Mouse (Mus musculus) liver, embryonic 16.5 days (tissue): ENCODE measurements at regions not wholly inside any gene's neighbourhood (a gene's known extent, or its start where the extent isn't known, plus 50 kb on each side); places are given as distances from the start of the nearest gene placed in this dataset.

ENCODE experiments used
- ATAC-seq: fragments of 200-750 bp; cut with Nextera tagmentation; 2 replicates; pipeline ENCODE4 v1.8.0; 2017; ENCODE audit warnings: low read depth, mild to moderate bottlenecking, moderate number of reproducible peaks, moderate library complexity
- H3K27ac ChIP-seq: fragments of 300-500 bp; sonication (generic); 2 replicates; pipeline ENCODE4 v1.5.1; 2014; ENCODE audit warnings: mild to moderate bottlenecking, low read length
- H3K27me3 ChIP-seq: fragments of 300-500 bp; sonication (generic); 2 replicates; pipeline ENCODE4 v1.6.1; 2014; ENCODE audit warnings: low read depth, low read length, mixed read lengths; ENCODE audit not compliant: control insufficient read depth, insufficient read depth
- H3K36me3 ChIP-seq: fragments of 300-500 bp; sonication (generic); 2 replicates; pipeline ENCODE4 v1.6.1; 2014; ENCODE audit warnings: mild to moderate bottlenecking; ENCODE audit not compliant: control insufficient read depth, insufficient read depth
- H3K4me1 ChIP-seq: fragments of 300-500 bp; sonication (generic); 2 replicates; pipeline ENCODE4 v1.6.1; 2014; ENCODE audit warnings: low read depth, low read length, mixed read lengths; ENCODE audit not compliant: control insufficient read depth
- H3K4me2 ChIP-seq: fragments of 300-500 bp; sonication (generic); 2 replicates; pipeline ENCODE4 v1.6.1; 2014; ENCODE audit warnings: low read depth, low read length, mixed read lengths
- H3K4me3 ChIP-seq: fragments of 300-500 bp; sonication (generic); 2 replicates; pipeline ENCODE4 v1.5.1; 2014; ENCODE audit warnings: low read depth, mild to moderate bottlenecking, low read length
- H3K9ac ChIP-seq: fragments of 300-500 bp; sonication (generic); 2 replicates; pipeline ENCODE4 v1.6.1; 2014; ENCODE audit warnings: low read depth, low read length
- H3K9me3 ChIP-seq: fragments of 300-500 bp; sonication (generic); replicated peaks from 2 replicates; pipeline ENCODE4 v1.6.1; 2016; ENCODE audit warnings: low read length; ENCODE audit not compliant: control insufficient read depth
- WGBS: fragments of 180-500 bp; shearing (Covaris S2); extraction: QIAGEN DNeasy Blood & Tissue Kit; methylation state at CpG from one replicate; pipeline ENCODE4 v1.1.7; 2014; ENCODE audit not compliant: insufficient replicate concordance; 5-methylcytosine and 5-hydroxymethylcytosine counted together

- Histone ChIP-seq H3K9ac (no peak overlapping the region), H3K36me3 (no peaks in the 10 kb centered on the region), H3K9me3 (no peaks in the 10 kb centered on the region), H3K4me1 (no peaks in the 10 kb centered on the region), H3K27ac (no peak overlapping the region), H3K4me3 (no peak overlapping the region), H3K4me2 (no peak overlapping the region), H3K27me3 (no peaks in the 10 kb centered on the region)
- 30% methylated on average over 1 of the region's 1 CpGs for WGBS
- no peak for ATAC-seq
Measured at GRCm38 (mm10) chr14:33765767-33766166, 157.6 kb upstream of the Gdf10 start.

DNA sequence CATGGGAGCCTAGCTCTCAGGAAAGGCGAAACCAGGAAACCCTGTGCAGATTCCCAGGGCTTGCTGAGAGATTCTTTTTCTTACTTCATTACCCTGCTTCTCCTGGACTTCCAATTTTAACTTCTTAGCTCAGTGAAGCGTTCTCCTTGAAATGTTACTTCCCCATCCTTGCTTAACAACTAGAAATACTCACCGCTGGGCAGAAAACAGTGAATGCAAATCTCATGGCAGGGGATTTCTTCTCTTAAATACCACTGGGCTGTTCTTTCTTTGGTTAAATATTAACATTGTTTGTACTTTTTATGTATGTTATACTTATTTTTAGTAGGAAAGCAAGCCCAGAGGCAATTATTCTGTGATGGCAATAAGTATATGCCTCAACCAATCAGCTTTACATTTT is 151.0 kb upstream of the Gdf10 start:
- no peak overlapping the region for H3K9ac ChIP-seq
- H3K36me3 ChIP-seq = no peaks in the 10 kb centered on the region
- 56% methylated on average over 3 of the region's 3 CpGs for WGBS
- no peaks in the 10 kb centered on the region for H3K27me3 ChIP-seq
- H3K4me2 ChIP-seq = no peak overlapping the region
- H3K4me1 ChIP-seq = no peaks in the 10 kb centered on the region
- H3K4me3 ChIP-seq = no peak overlapping the region
- no peak overlapping the region for H3K27ac ChIP-seq
- ATAC-seq = no peak
- H3K9me3 ChIP-seq = no peaks in the 10 kb centered on the region

- no peak overlapping the region for H3K27ac ChIP-seq
- no peak overlapping the region for H3K9ac ChIP-seq
- no peaks in the 10 kb centered on the region for H3K36me3 ChIP-seq
- H3K4me1 ChIP-seq = no peaks in the 10 kb centered on the region
- no peak for ATAC-seq
- no peak overlapping the region for H3K4me2 ChIP-seq
- 40% methylated on average over 2 of the region's 2 CpGs for WGBS
- no peaks in the 10 kb centered on the region for H3K27me3 ChIP-seq
- no peak overlapping the region for H3K4me3 ChIP-seq
- H3K9me3 ChIP-seq = no peaks in the 10 kb centered on the region
Measured at GRCm38 (mm10) chr14:33789556-33789955, 133.8 kb upstream of the Gdf10 start.

GRCm38 (mm10) chr14:33794262-33794661 is 129.1 kb upstream of the Gdf10 start:
- Histone ChIP-seq H3K27me3 (no peaks in the 10 kb centered on the region), H3K4me2 (no peak overlapping the region), H3K4me1 (no peaks in the 10 kb centered on the region), H3K9ac (no peak overlapping the region), H3K4me3 (no peak overlapping the region), H3K9me3 (no peaks in the 10 kb centered on the region), H3K27ac (no peak overlapping the region), H3K36me3 (no peaks in the 10 kb centered on the region)
- no peak for ATAC-seq
- 57% methylated on average over 3 of the region's 3 CpGs for WGBS

DNA sequence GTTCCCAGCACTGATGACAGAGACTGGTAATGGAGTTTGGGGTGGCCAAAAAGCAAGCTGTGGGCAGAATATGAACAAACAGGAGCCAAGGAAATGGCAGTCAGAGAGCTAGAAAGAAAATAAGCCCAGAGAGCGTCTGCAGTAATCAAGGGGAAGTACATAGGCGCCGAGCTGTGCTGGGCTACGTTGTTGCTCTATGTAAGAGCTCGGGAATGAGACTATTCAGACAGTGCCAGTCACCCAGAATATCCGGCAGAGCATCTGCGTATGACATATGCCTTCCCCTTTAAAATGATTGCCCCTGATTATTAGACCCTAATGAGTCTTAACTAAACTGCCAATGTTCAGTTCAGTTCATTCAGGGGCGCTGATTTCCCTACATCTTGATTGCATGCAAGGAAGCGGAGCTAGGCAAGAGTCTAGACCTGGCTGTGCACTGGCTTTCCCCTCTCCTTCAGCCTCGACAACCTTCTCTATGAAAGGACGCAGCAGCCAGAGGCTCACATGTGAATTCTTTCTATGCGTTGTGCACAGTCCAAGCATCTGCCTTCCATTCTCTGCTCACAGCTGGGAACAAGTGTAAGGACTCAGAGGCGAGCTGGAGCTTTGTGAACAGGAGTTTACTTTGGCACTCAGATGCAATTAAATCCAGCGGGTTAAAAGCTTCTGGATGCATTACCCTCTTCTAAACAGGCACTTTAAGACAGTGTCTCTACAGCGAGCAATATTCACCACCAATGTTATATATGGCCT is 125.7 kb upstream of the Gdf10 start:
- Histone ChIP-seq H3K4me2 (no peak overlapping the region), H3K27me3 (no peaks in the 10 kb centered on the region), H3K9me3 (no peaks in the 10 kb centered on the region), H3K9ac (no peak overlapping the region), H3K36me3 (no peaks in the 10 kb centered on the region), H3K4me1 (no peaks in the 10 kb centered on the region), H3K4me3 (no peak overlapping the region), H3K27ac (no peak overlapping the region)
- 58% methylated on average over 15 of the region's 15 CpGs for WGBS
- no peak for ATAC-seq

DNA sequence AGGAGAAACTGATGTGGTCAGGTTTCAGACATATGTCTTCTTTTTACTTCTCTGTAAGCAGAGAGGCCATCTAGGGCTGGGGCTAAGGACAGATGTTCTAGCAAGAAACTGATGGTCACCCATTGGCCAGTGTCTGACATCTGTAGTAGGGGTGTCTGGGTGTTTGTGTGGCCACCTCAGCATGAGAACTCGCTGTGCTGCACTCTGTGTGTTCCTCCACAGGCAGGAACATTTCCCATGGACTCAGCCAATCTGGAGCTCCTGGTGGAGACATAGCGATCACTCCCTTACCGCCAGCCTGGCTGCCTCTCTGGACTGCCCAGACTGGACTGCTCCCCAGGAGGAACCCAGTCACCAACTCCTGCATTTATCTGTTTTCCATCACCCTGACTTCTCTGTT is 119.1 kb upstream of the Gdf10 start:
- no peak overlapping the region for H3K9ac ChIP-seq
- no peak overlapping the region for H3K27ac ChIP-seq
- 70% methylated on average over 3 of the region's 3 CpGs for WGBS
- no peak overlapping the region for H3K4me2 ChIP-seq
- H3K36me3 ChIP-seq = no peaks in the 10 kb centered on the region
- no peak overlapping the region for H3K4me3 ChIP-seq
- no peaks in the 10 kb centered on the region for H3K27me3 ChIP-seq
- no peak for ATAC-seq
- H3K9me3 ChIP-seq = no peaks in the 10 kb centered on the region
- no peaks in the 10 kb centered on the region for H3K4me1 ChIP-seq

DNA sequence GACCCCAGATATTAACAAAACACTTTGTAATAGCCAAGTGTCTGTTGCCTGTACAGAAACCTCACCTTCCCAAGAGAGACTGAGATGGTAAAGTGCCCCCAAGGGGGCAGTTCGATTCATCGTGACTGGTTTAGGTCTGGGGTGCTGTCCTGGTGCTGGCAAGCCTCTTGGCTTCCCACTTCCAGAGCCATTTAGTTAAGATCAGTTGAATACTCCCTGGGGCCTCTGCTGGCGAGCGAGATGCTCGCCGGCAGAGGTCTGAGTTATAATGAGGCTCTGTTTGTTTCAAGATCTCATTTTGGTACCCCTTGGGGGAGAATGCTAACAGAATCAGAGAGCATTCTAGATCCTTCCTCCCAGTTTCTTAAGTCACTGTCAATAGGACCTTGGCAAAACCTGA is 118.7 kb upstream of the Gdf10 start:
- no peak overlapping the region for H3K27ac ChIP-seq
- H3K36me3 ChIP-seq = no peaks in the 10 kb centered on the region
- no peak for ATAC-seq
- no peak overlapping the region for H3K4me2 ChIP-seq
- H3K9ac ChIP-seq = no peak overlapping the region
- no peaks in the 10 kb centered on the region for H3K9me3 ChIP-seq
- H3K27me3 ChIP-seq = no peaks in the 10 kb centered on the region
- WGBS = 52% methylated on average over 6 of the region's 6 CpGs
- H3K4me1 ChIP-seq = no peaks in the 10 kb centered on the region
- no peak overlapping the region for H3K4me3 ChIP-seq

GRCm38 (mm10) chr14:33807196-33807595 is 116.2 kb upstream of the Gdf10 start:
- Histone ChIP-seq H3K4me3 (no peak overlapping the region), H3K9me3 (no peaks in the 10 kb centered on the region), H3K27me3 (no peaks in the 10 kb centered on the region), H3K36me3 (no peaks in the 10 kb centered on the region), H3K4me1 (no peaks in the 10 kb centered on the region), H3K27ac (no peak overlapping the region), H3K4me2 (no peak overlapping the region), H3K9ac (no peak overlapping the region)
- ATAC-seq = no peak
- WGBS = 48% methylated on average over 7 of the region's 7 CpGs

GRCm38 (mm10) chr14:33808593-33809265 is 114.7 kb upstream of the Gdf10 start:
- ATAC-seq = no peak
- Histone ChIP-seq H3K4me2 (no peak overlapping the region), H3K9ac (no peak overlapping the region), H3K9me3 (no peaks in the 10 kb centered on the region), H3K4me3 (no peak overlapping the region), H3K27ac (0 out of 2 replicates have a peak overlapping the region, but pooled peaks have one; percentile 6), H3K4me1 (no peaks in the 10 kb centered on the region), H3K27me3 (no peaks in the 10 kb centered on the region), H3K36me3 (no peaks in the 10 kb centered on the region)
- 38% methylated on average over 11 of the region's 11 CpGs for WGBS
